Mouse (Mus musculus) kidney, embryonic 14.5 days (tissue): ENCODE results near the gene Smyd4. TPM values are rescaled to one million over a fixed set of nuclear protein-coding genes. Genes with fewer than 3 reads are reported as not detected.

ENCODE experiments used
- ATAC-seq: fragments of 200-750 bp; cut with Nextera tagmentation; 2 replicates; pipeline ENCODE4 v1.8.0; 2017; ENCODE audit warnings: moderate number of reproducible peaks, mild to moderate bottlenecking, moderate TSS enrichment, moderate library complexity; ENCODE audit not compliant: low FRiP score, low TSS enrichment
- H3K27ac ChIP-seq: fragments of 300-500 bp; sonication (generic); 2 replicates; pipeline ENCODE4 v1.5.1; 2014; ENCODE audit warnings: low read depth, mild to moderate bottlenecking, low read length, moderate library complexity, mixed read lengths
- H3K27me3 ChIP-seq: fragments of 300-500 bp; sonication (generic); 2 replicates; pipeline ENCODE4 v1.6.1; 2014; ENCODE audit warnings: mild to moderate bottlenecking, low read length; ENCODE audit not compliant: control insufficient read depth, insufficient read depth
- H3K36me3 ChIP-seq: fragments of 300-500 bp; sonication (generic); 2 replicates; pipeline ENCODE4 v1.6.1; 2014; ENCODE audit warnings: low read length, mixed read lengths; ENCODE audit not compliant: control insufficient read depth, insufficient read depth
- H3K4me1 ChIP-seq: fragments of 300-500 bp; sonication (generic); 2 replicates; pipeline ENCODE4 v1.6.1; 2014; ENCODE audit warnings: low read length, mixed read lengths; ENCODE audit not compliant: control insufficient read depth, insufficient read depth
- H3K4me2 ChIP-seq: fragments of 300-500 bp; sonication (generic); replicated peaks from 2 replicates; pipeline ENCODE4 v1.6.1; 2014; ENCODE audit warnings: low read depth, mild to moderate bottlenecking, low read length
- H3K4me3 ChIP-seq: fragments of 300-500 bp; sonication (generic); 2 replicates; pipeline ENCODE4 v1.5.1; 2014; ENCODE audit warnings: mild to moderate bottlenecking, low read length
- H3K9ac ChIP-seq: fragments of 300-500 bp; sonication (generic); 2 replicates; pipeline ENCODE4 v1.6.1; 2014; ENCODE audit warnings: low read depth, mild to moderate bottlenecking, low read length, moderate library complexity
- H3K9me3 ChIP-seq: fragments of 300-500 bp; sonication (generic); 2 replicates; pipeline ENCODE4 v1.6.1; 2016; ENCODE audit warnings: low read length; ENCODE audit not compliant: control insufficient read depth
- WGBS: fragments of 180-500 bp; shearing (Covaris S2); extraction: QIAGEN DNeasy Blood & Tissue Kit; methylation state at CpG from one replicate; pipeline ENCODE4 v1.1.7; 2014; 5-methylcytosine and 5-hydroxymethylcytosine counted together
- polyA plus RNA-seq: library from polyadenylated mRNA; unstranded; fragments of >200 nt; fragmentation: Nextera tagmentation; extraction: Ambion mirVana; gene quantifications from 2 replicates; pipeline ENCODE4 v1.2.1, GENCODE M21; 2014

Smyd4 gene
- polyA plus RNA-seq: 10.4 and 17.8 TPM in 2 replicates

- Histone ChIP-seq H3K27me3 (no peaks in the 10 kb centered on the region), H3K27ac (peak within 1 kb of the TSS; percentile 18; the same call in 1 of the 2 replicates), H3K9me3 (no peaks in the 10 kb centered on the region), H3K36me3 (peaks cover under 1% of the 10 kb centered on the region; the same call in 1 of the 2 replicates), H3K4me1 (peaks cover 18% of the 10 kb centered on the region; the same call in 1 of the 2 replicates), H3K4me2 (peak within 1 kb of the TSS; percentile 74), H3K9ac (peak within 1 kb of the TSS; percentile 79), H3K4me3 (peak within 1 kb of the TSS; percentile 86)
- ATAC-seq: peak; percentile 100
- under 1% methylated on average over 55 of the region's 56 CpGs for WGBS
Measured at GRCm38 (mm10) chr11:75348199-75348889, at the start of gene Smyd4, which contains the start of gene Rpa1. Gene Smyd4, plus strand, starts transcription at chr11:75348433. Gene Rpa1, minus strand, starts transcription at chr11:75348324.

DNA sequence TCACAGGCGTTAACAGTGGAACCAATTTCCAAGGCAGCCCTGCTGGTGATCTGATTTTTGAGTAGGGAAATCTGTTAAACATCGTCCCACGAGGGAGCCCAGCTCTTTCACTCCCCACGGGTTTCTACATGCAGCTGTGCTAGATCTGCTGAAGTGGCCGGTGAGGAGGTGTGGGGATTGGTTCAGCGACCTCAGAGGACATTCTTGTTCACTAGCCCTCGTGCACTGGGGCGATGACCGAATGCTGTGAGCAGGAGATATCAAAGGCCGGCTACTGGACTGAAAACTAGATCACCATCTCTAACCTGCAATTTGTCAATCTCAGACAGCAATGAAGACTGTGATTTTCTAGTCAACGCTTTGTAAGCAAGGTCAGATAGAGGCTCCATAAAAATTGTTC lies 49.7 kb upstream of the Smyd4 start:
- H3K36me3 ChIP-seq: peaks cover 40% of the 10 kb centered on the region
- H3K9ac ChIP-seq: no peak overlapping the region
- no peaks in the 10 kb centered on the region for H3K9me3 ChIP-seq
- 30% methylated on average over 11 of the region's 11 CpGs for WGBS
- H3K4me3 ChIP-seq: no peak overlapping the region
- no peak for ATAC-seq
- no peaks in the 10 kb centered on the region for H3K27me3 ChIP-seq
- H3K4me2 ChIP-seq: no peak overlapping the region
- H3K4me1 ChIP-seq: peaks cover 8% of the 10 kb centered on the region; the same call in 1 of the 2 replicates
- no peak overlapping the region for H3K27ac ChIP-seq

DNA sequence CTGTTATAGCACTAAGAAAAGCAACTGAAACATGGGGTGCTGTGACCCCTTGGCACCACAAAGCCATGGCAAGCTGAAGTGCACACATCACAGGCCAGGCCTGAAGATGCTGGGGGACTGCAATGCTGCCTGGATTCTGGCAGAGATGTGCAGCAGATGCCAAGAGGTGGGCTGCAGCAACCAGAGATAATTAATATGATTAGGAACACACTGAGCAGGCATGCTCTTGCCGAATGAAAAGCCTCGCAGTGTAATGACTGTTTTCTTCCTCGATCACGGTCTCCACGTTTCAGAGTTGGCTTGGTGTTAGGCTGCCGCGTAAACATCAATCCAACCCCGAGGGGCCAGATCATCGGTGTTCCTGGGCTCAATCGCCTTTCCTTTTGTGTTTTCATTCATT lies 48.4 kb upstream of the Smyd4 start:
- Histone ChIP-seq H3K27ac (no peak overlapping the region), H3K4me1 (peaks cover 8% of the 10 kb centered on the region; the same call in 1 of the 2 replicates), H3K9ac (no peak overlapping the region), H3K4me2 (no peak overlapping the region), H3K9me3 (no peaks in the 10 kb centered on the region), H3K36me3 (peaks cover 42% of the 10 kb centered on the region), H3K4me3 (no peak overlapping the region), H3K27me3 (no peaks in the 10 kb centered on the region)
- no peak for ATAC-seq
- WGBS: 89% methylated on average over 10 of the region's 10 CpGs

GRCm38 (mm10) chr11:75300954-75301353 lies 47.3 kb upstream of the Smyd4 start:
- no peak overlapping the region for H3K27ac ChIP-seq
- 86% methylated on average over 9 of the region's 9 CpGs for WGBS
- no peak overlapping the region for H3K9ac ChIP-seq
- no peak overlapping the region for H3K4me3 ChIP-seq
- H3K27me3 ChIP-seq: no peaks in the 10 kb centered on the region
- peaks cover 51% of the 10 kb centered on the region for H3K36me3 ChIP-seq
- ATAC-seq: no peak
- peaks cover 8% of the 10 kb centered on the region; the same call in 1 of the 2 replicates for H3K4me1 ChIP-seq
- no peaks in the 10 kb centered on the region for H3K9me3 ChIP-seq
- H3K4me2 ChIP-seq: no peak overlapping the region

DNA sequence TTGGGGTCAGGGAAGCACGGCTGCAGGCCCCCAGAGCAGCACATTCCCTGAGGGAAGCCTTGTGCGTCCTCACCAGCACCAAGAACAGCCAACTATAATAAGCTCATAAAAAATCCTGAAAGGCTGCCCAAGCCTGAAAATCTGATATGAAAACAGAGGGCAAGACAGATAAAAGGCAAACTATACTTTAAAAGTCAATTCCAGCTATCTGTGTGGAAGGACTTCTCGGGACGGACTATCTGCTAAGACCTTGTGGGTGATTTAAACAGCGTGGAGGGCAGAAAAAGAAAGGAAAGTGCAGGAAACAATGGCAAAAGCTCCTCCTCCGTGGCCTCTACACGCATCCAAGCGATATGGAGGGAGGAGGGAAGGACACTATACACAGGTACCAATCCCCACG lies 43.4 kb upstream of the Smyd4 start:
- Histone ChIP-seq H3K36me3 (peaks cover 80% of the 10 kb centered on the region), H3K4me1 (no peaks in the 10 kb centered on the region), H3K4me3 (no peak overlapping the region), H3K27ac (no peak overlapping the region), H3K9me3 (no peaks in the 10 kb centered on the region), H3K9ac (no peak overlapping the region), H3K27me3 (no peaks in the 10 kb centered on the region), H3K4me2 (no peak overlapping the region)
- ATAC-seq: no peak
- WGBS: 82% methylated on average over 9 of the region's 9 CpGs

GRCm38 (mm10) chr11:75308650-75309049 lies 39.6 kb upstream of the Smyd4 start:
- Histone ChIP-seq H3K27me3 (no peaks in the 10 kb centered on the region), H3K9me3 (no peaks in the 10 kb centered on the region), H3K4me1 (no peaks in the 10 kb centered on the region; the same call in 1 of the 2 replicates), H3K9ac (no peak overlapping the region), H3K27ac (no peak overlapping the region), H3K4me3 (no peak overlapping the region), H3K36me3 (peaks cover 76% of the 10 kb centered on the region), H3K4me2 (no peak overlapping the region)
- ATAC-seq: no peak
- 90% methylated on average over 4 of the region's 4 CpGs for WGBS

- Histone ChIP-seq H3K9me3 (no peaks in the 10 kb centered on the region), H3K4me3 (no peak overlapping the region), H3K27ac (no peak overlapping the region), H3K4me1 (no peaks in the 10 kb centered on the region; the same call in 1 of the 2 replicates), H3K27me3 (no peaks in the 10 kb centered on the region), H3K4me2 (no peak overlapping the region), H3K36me3 (peaks cover 86% of the 10 kb centered on the region), H3K9ac (no peak overlapping the region)
- WGBS: 34% methylated on average over 8 of the region's 8 CpGs
- peak; percentile 81 for ATAC-seq
Measured at GRCm38 (mm10) chr11:75310813-75311212, 37.4 kb upstream of the Smyd4 start.

- no peaks in the 10 kb centered on the region for H3K9me3 ChIP-seq
- peaks cover 83% of the 10 kb centered on the region for H3K36me3 ChIP-seq
- H3K4me2 ChIP-seq: no peak overlapping the region
- H3K4me1 ChIP-seq: no peaks in the 10 kb centered on the region; the same call in 1 of the 2 replicates
- no peak overlapping the region for H3K9ac ChIP-seq
- H3K27me3 ChIP-seq: no peaks in the 10 kb centered on the region
- no peak overlapping the region for H3K4me3 ChIP-seq
- H3K27ac ChIP-seq: no peak overlapping the region
- WGBS: 89% methylated on average over 6 of the region's 6 CpGs
- ATAC-seq: no peak
Measured at GRCm38 (mm10) chr11:75311751-75312150, 36.5 kb upstream of the Smyd4 start.

GRCm38 (mm10) chr11:75313834-75314233 lies 34.4 kb upstream of the Smyd4 start:
- no peak overlapping the region for H3K27ac ChIP-seq
- H3K4me1 ChIP-seq: no peaks in the 10 kb centered on the region; the same call in 1 of the 2 replicates
- no peaks in the 10 kb centered on the region for H3K27me3 ChIP-seq
- peaks cover 74% of the 10 kb centered on the region for H3K36me3 ChIP-seq
- no peak overlapping the region for H3K4me3 ChIP-seq
- ATAC-seq: no peak
- H3K9me3 ChIP-seq: no peaks in the 10 kb centered on the region
- H3K9ac ChIP-seq: no peak overlapping the region
- WGBS: 86% methylated on average over 8 of the region's 8 CpGs
- H3K4me2 ChIP-seq: no peak overlapping the region
